Mouse (Mus musculus): Measurements from ENCODE around the gene Pla1a.
"Not testable (repeated sequence)": the region's sequence is repeated elsewhere in the genome, so short reads cannot be mapped to it uniquely, and the experiment has no call there.

The Pla1a gene

GRCm38 (mm10) chr16:38458600-38459280, 25.8 kb upstream of the Pla1a start:
- peak; percentile 28 to 58 for DNase-seq (ENCODE audit: low spot score in 2 of 2)

GRCm38 (mm10) chr16:38456812-38457567, 24.0 kb upstream of the Pla1a start:
- DNase-seq (ENCODE audit: low spot score in 2 of 2): no peak

GRCm38 (mm10) chr16:38455511-38456418, 22.8 kb upstream of the Pla1a start, which contains the start of gene Cd80:
Gene Cd80, plus strand, starts transcription at chr16:38455561.
- DNase-seq (ENCODE audit: low spot score in 2 of 2): no peak

GRCm38 (mm10) chr16:38454533-38455254, 21.7 kb upstream of the Pla1a start:
- DNase-seq (ENCODE audit: low spot score in 2 of 2): no peak

- DNase-seq (ENCODE audit: low spot score in 2 of 2): no peak
Measured at GRCm38 (mm10) chr16:38453952-38454351, 21.0 kb upstream of the Pla1a start.

GRCm38 (mm10) chr16:38453203-38453553, 20.2 kb upstream of the Pla1a start:
- DNase-seq (ENCODE audit: low spot score in 2 of 2): no peak

- DNase-seq (ENCODE audit: low spot score in 2 of 2): peak; percentile 89 to 95
Measured at GRCm38 (mm10) chr16:38452442-38453202, 19.7 kb upstream of the Pla1a start, which contains the start of gene Adprh. Gene Adprh, minus strand, starts transcription at chr16:38452703.

- no peak for DNase-seq (ENCODE audit: low spot score in 2 of 2)
Measured at GRCm38 (mm10) chr16:38451421-38452205, 18.7 kb upstream of the Pla1a start.

GRCm38 (mm10) chr16:38450707-38451106, 17.8 kb upstream of the Pla1a start:
- DNase-seq (ENCODE audit: low spot score in 2 of 2): no peak

GRCm38 (mm10) chr16:38448458-38448857, 15.5 kb upstream of the Pla1a start:
- DNase-seq (ENCODE audit: low spot score in 2 of 2): no peak

- no peak for DNase-seq (ENCODE audit: low spot score in 2 of 2)
Measured at GRCm38 (mm10) chr16:38447366-38447765, 14.4 kb upstream of the Pla1a start.

GRCm38 (mm10) chr16:38446141-38446540, 13.2 kb upstream of the Pla1a start:
- not testable (repeated sequence) for DNase-seq (ENCODE audit: low spot score in 2 of 2)

- DNase-seq (ENCODE audit: low spot score in 2 of 2): no peak
Measured at GRCm38 (mm10) chr16:38445576-38445975, 12.6 kb upstream of the Pla1a start.

GRCm38 (mm10) chr16:38445046-38445445, 12.1 kb upstream of the Pla1a start:
- DNase-seq (ENCODE audit: low spot score in 2 of 2): no peak

- no peak for DNase-seq (ENCODE audit: low spot score in 2 of 2)
Measured at GRCm38 (mm10) chr16:38443721-38444464, 10.9 kb upstream of the Pla1a start.

GRCm38 (mm10) chr16:38442216-38442615, 9.3 kb upstream of the Pla1a start:
- DNase-seq (ENCODE audit: low spot score in 2 of 2): no peak

- DNase-seq (ENCODE audit: low spot score in 2 of 2): no peak
Measured at GRCm38 (mm10) chr16:38441611-38442010, 8.7 kb upstream of the Pla1a start.

GRCm38 (mm10) chr16:38440403-38440802, 7.5 kb upstream of the Pla1a start:
- no peak for DNase-seq (ENCODE audit: low spot score in 2 of 2)

- DNase-seq (ENCODE audit: low spot score in 2 of 2): no peak
Measured at GRCm38 (mm10) chr16:38439190-38439589, 6.2 kb upstream of the Pla1a start.

Data from urinary bladder, adult 18-20 months (tissue).